Mouse (Mus musculus) heart, postnatal 0 days (tissue): ENCODE data around the gene Gad1. TPM values are rescaled to one million over a fixed set of nuclear protein-coding genes. Genes with fewer than 3 reads are reported as not detected.

Experiments used
- ATAC-seq: fragments of 200-750 bp; cut with Nextera tagmentation; 2 replicates; pipeline ENCODE4 v1.8.0; 2017; ENCODE audit warnings: low read depth, moderate number of reproducible peaks, moderate library complexity; ENCODE audit not compliant: insufficient read depth
- DNase-seq: peaks from one replicate; pipeline ENCODE4 v3.0.0-alpha.2; 2016; ENCODE audit warnings: low spot score
- H3K27ac ChIP-seq: fragments of 300-500 bp; sonication (generic); 2 replicates; pipeline ENCODE4 v1.5.1; 2014; ENCODE audit warnings: low read depth, mild to moderate bottlenecking
- H3K27me3 ChIP-seq: fragments of 300-500 bp; sonication (generic); 2 replicates; pipeline ENCODE4 v1.6.1; 2014; ENCODE audit warnings: low read length, mixed read lengths; ENCODE audit not compliant: control insufficient read depth, insufficient read depth
- H3K36me3 ChIP-seq: fragments of 300-500 bp; sonication (generic); replicated peaks from 2 replicates; pipeline ENCODE4 v1.6.1; 2014; ENCODE audit warnings: low read length, mixed read lengths; ENCODE audit not compliant: control insufficient read depth, insufficient read depth
- H3K4me1 ChIP-seq: fragments of 300-500 bp; sonication (generic); 2 replicates; pipeline ENCODE4 v1.6.1; 2014; ENCODE audit warnings: antibody characterized with exemption; ENCODE audit not compliant: control insufficient read depth, insufficient read depth
- H3K4me2 ChIP-seq: fragments of 300-500 bp; sonication (generic); 2 replicates; pipeline ENCODE4 v1.6.1; 2014; ENCODE audit warnings: low read depth, mild to moderate bottlenecking, low read length, moderate library complexity
- H3K4me3 ChIP-seq: fragments of 300-500 bp; sonication (generic); 2 replicates; pipeline ENCODE4 v1.5.1; 2014; ENCODE audit warnings: low read depth, low read length
- H3K9ac ChIP-seq: fragments of 300-500 bp; sonication (generic); replicated peaks from 2 replicates; pipeline ENCODE4 v1.6.1; 2014; ENCODE audit warnings: low read depth, low read length, mixed read lengths
- H3K9me3 ChIP-seq: fragments of 300-500 bp; sonication (generic); replicated peaks from 2 replicates; pipeline ENCODE4 v1.6.1; 2016; ENCODE audit warnings: low read length; ENCODE audit not compliant: control insufficient read depth
- CTCF ChIP-seq: IDR thresholded peaks from 2 replicates; pipeline ENCODE4 v1.5.1; 2016; ENCODE audit warnings: antibody characterized with exemption, control low read depth, low read depth
- EP300 ChIP-seq: IDR thresholded peaks from 2 replicates; pipeline ENCODE4 v1.6.1; 2016; ENCODE audit warnings: antibody characterized with exemption, low read depth
- WGBS: fragments of 180-500 bp; shearing (Covaris S2); extraction: QIAGEN DNeasy Blood & Tissue Kit; methylation state at CpG from one replicate; pipeline ENCODE4 v1.1.7; 2014; 5-methylcytosine and 5-hydroxymethylcytosine counted together
- polyA plus RNA-seq: library from polyadenylated mRNA; unstranded; fragments of >200 nt; fragmentation: Nextera tagmentation; extraction: Ambion mirVana; gene quantifications from 2 replicates; pipeline ENCODE4 v1.2.1, GENCODE M21; 2015
- total RNA-seq: library from RNA; depleted of rRNA; stranded (reverse); fragments of >200 nt; gene quantifications from 2 replicates; pipeline ENCODE4 v1.2.3, GENCODE M21; 2014; ENCODE audit warnings: low replicate concordance

Gad1 gene
- total and polyA plus RNA-seq, 2 experiments from 2014 or later: 0.11 TPM; not detected in 1

- 0 out of 2 replicates have a peak, but pooled peaks cover 4% of the 10 kb centered on the region for H3K9me3 ChIP-seq
- DNase-seq (no peak), ATAC-seq (no peak)
- H3K4me1 ChIP-seq: peaks cover 8% of the 10 kb centered on the region; the same call in 1 of the 2 replicates
- H3K27me3 ChIP-seq: no peaks in the 10 kb centered on the region
- H3K27ac ChIP-seq: no peak overlapping the region
- H3K4me3 ChIP-seq: no peak overlapping the region
- 62% methylated on average over 1 of the region's 1 CpGs for WGBS
- TF ChIP-seq CTCF: no peak
- no peak for TF ChIP-seq EP300
- H3K36me3 ChIP-seq: no peaks in the 10 kb centered on the region
- H3K4me2 ChIP-seq: no peak overlapping the region
- H3K9ac ChIP-seq: no peak overlapping the region
Observed at GRCm38 (mm10) chr2:70632412-70632811, 79.5 kb downstream of the Gad1 start.

DNA sequence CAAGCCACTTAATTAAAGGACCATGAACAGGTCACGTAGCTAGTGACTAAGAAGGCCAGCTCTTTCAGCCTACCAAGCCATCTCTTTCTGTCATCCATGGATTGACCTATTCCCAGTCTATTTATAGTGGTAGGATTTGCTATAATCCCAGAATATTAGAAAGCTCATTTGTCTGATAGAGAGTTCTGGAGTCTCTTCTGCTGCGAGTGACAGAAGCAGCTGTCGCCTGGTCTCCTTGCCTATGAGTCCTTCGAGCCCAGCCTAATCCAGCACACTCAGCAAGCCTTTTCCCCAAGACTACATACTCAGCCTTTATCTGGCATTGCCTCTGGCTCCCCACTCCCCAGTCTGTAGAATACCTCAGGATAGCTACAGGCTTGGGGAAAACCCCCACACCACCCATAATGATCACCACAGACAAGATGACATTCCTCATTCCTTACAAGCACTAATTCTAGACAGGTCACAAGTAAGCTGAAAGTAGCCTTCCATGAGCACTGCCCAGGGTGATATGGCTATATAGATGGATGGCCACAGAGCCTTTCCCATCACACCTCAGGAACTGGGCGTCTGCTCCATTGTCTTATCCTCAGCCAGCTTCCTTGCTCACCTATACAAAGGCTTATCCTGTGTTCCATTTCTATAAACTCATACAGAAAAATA is 81.3 kb downstream of the Gad1 start:
- ATAC-seq: no peak
- H3K4me2 ChIP-seq: no peak overlapping the region
- 0 out of 2 replicates have a peak, but pooled peaks cover 4% of the 10 kb centered on the region for H3K9me3 ChIP-seq
- no peaks in the 10 kb centered on the region for H3K27me3 ChIP-seq
- H3K4me1 ChIP-seq: peaks cover 8% of the 10 kb centered on the region; the same call in 1 of the 2 replicates
- H3K4me3 ChIP-seq: no peak overlapping the region
- no peak for DNase-seq
- H3K9ac ChIP-seq: no peak overlapping the region
- H3K36me3 ChIP-seq: no peaks in the 10 kb centered on the region
- TF ChIP-seq CTCF: no peak
- TF ChIP-seq EP300: no peak
- 76% methylated on average over 5 of the region's 5 CpGs for whole genome bisulfite sequencing
- no peak overlapping the region for H3K27ac ChIP-seq

GRCm38 (mm10) chr2:70640968-70641367 is 88.1 kb downstream of the Gad1 start:
- DNase-seq (no peak), ATAC-seq (no peak)
- Histone ChIP-seq H3K27ac (no peak overlapping the region), H3K9ac (no peak overlapping the region), H3K9me3 (0 out of 2 replicates have a peak, but pooled peaks cover 4% of the 10 kb centered on the region), H3K4me2 (no peak overlapping the region), H3K4me3 (no peak overlapping the region), H3K36me3 (no peaks in the 10 kb centered on the region), H3K4me1 (no peaks in the 10 kb centered on the region), H3K27me3 (no peaks in the 10 kb centered on the region)
- no peak for TF ChIP-seq EP300
- TF ChIP-seq CTCF: no peak

- H3K27me3 ChIP-seq: no peaks in the 10 kb centered on the region
- ATAC-seq (no peak), DNase-seq (no peak)
- H3K9me3 ChIP-seq: no peaks in the 10 kb centered on the region
- H3K27ac ChIP-seq: no peak overlapping the region
- H3K4me3 ChIP-seq: no peak overlapping the region
- WGBS: 73% methylated on average over 16 of the region's 16 CpGs
- H3K4me1 ChIP-seq: no peaks in the 10 kb centered on the region
- H3K9ac ChIP-seq: no peak overlapping the region
- TF ChIP-seq CTCF: no peak
- no peak for TF ChIP-seq EP300
- H3K4me2 ChIP-seq: no peak overlapping the region
- no peaks in the 10 kb centered on the region for H3K36me3 ChIP-seq
Observed at GRCm38 (mm10) chr2:70642971-70643565, 90.2 kb downstream of the Gad1 start.

- no peaks in the 10 kb centered on the region for H3K4me1 ChIP-seq
- no peaks in the 10 kb centered on the region for H3K9me3 ChIP-seq
- TF ChIP-seq CTCF: no peak
- TF ChIP-seq EP300: no peak
- no peak for DNase-seq
- H3K27ac ChIP-seq: no peak overlapping the region
- H3K4me3 ChIP-seq: no peak overlapping the region
- H3K27me3 ChIP-seq: no peaks in the 10 kb centered on the region
- WGBS: 65% methylated on average over 6 of the region's 6 CpGs
- ATAC-seq: no peak
- no peaks in the 10 kb centered on the region for H3K36me3 ChIP-seq
- no peak overlapping the region for H3K4me2 ChIP-seq
- no peak overlapping the region for H3K9ac ChIP-seq
Observed at GRCm38 (mm10) chr2:70645266-70645780, 92.5 kb downstream of the Gad1 start.
